Mouse (Mus musculus): ENCODE results near the gene Zfp593.

The Zfp593 gene

GRCm38 (mm10) chr4:134222793-134223600 lies 22.4 kb downstream of the Zfp593 start:
- DNase-seq: no peak

GRCm38 (mm10) chr4:134206488-134207053 lies 38.8 kb downstream of the Zfp593 start:
- no peak for DNase-seq

- no peak for DNase-seq
Observed at GRCm38 (mm10) chr4:134203340-134203896, 42.0 kb downstream of the Zfp593 start.

GRCm38 (mm10) chr4:134202904-134203303 lies 42.5 kb downstream of the Zfp593 start, which contains the start of gene Gm7534:
Gm7534 (minus strand) TSS chr4:134203004.
- DNase-seq: no peak

- DNase-seq: no peak
Observed at GRCm38 (mm10) chr4:134199371-134199770, 46.0 kb downstream of the Zfp593 start.

Data from spleen, adult 18-20 months (tissue).